Mouse (Mus musculus) layer of hippocampus, adult 9-11 months (tissue): Measurements from ENCODE around the gene Lnpk.

Source experiments
- DNase-seq: peaks from one replicate; pipeline ENCODE4 v3.0.0; 2022

Gene Lnpk

GRCm38 (mm10) chr2:74488443-74488842, 90.8 kb downstream of the Lnpk start:
- no peak for DNase-seq

- no peak for DNase-seq
These were observed 96.6 kb downstream of the Lnpk start for GRCm38 (mm10) chr2:74482651-74483050.

- no peak for DNase-seq
These were observed 97.1 kb downstream of the Lnpk start for GRCm38 (mm10) chr2:74482086-74482485.
